ENCODE assay signal across 12 mouse cellular contexts in the genomic region with DNA sequence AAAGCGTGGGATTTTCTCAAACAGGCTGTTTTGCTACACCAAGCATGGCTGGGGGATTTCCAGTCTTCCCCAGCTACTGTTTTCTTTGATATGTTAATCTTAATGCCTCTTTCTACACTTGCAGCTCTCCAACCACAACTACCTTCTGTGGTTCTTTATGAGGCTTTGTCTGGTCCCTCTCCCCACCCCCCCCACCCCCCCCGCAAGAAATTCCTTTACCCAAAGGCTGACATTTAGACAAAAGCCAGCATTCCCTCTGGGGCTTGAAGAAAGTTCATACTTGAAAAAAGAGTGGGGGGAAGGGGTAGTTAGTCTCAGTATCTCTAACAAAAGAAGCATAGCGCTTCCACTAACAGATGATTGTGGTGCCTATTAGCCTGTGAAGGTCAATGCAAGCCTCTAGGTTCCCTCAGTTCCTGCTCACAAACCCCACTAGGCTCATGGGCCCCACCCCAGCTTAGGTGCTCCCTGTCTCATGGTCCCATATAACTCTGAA. TPM values are rescaled to one million over a fixed set of nuclear protein-coding genes. Genes with fewer than 3 reads are reported as not detected.
DNase-seq lines count a peak whose midpoint lies in the region; ATAC-seq lines count a peak whose summit lies in the region.
"Had no signal": no experiment of that assay in that cellular context is flagged by ENCODE, and none has a peak within 500 bp of the region (broad histone marks: within the 10 kb centered on the region; RNA-seq: fewer than 3 reads in every experiment).

No protein-coding gene starts in this region.

- H3K9me3 ChIP-seq in forebrain, embryonic 11.5 days (ENCODE audit: control insufficient read depth, low read length): no peaks in the 10 kb centered on the region
- no peaks in the 10 kb centered on the region for H3K9me3 ChIP-seq in forebrain, embryonic 15.5 days
- no peaks in the 10 kb centered on the region for H3K9me3 ChIP-seq in embryonic facial prominence, embryonic 14.5 days (ENCODE audit: control insufficient read depth, low read length)
- no peaks in the 10 kb centered on the region for H3K9me3 ChIP-seq in midbrain, embryonic 14.5 days (ENCODE audit: control insufficient read depth, low read length)
- H3K9me3 ChIP-seq: kidney, embryonic 15.5 days had no signal

- WGBS in forebrain, embryonic 11.5 days: 7% methylated on average over 3 of the region's 3 CpGs
- 8% methylated on average over 3 of the region's 3 CpGs for WGBS in forebrain, embryonic 15.5 days
- WGBS in embryonic facial prominence, embryonic 14.5 days: 23% methylated on average over 3 of the region's 3 CpGs
- 5% methylated on average over 3 of the region's 3 CpGs for WGBS in midbrain, embryonic 14.5 days

- ATAC-seq in forebrain, embryonic 11.5 days (replicated peaks; ENCODE audit: low FRiP score): peak; percentile 89
- no peak for ATAC-seq in forebrain, embryonic 15.5 days (replicated peaks)
- no peak for ATAC-seq in embryonic facial prominence, embryonic 14.5 days (ENCODE audit: low read depth)
- ATAC-seq in midbrain, embryonic 14.5 days (ENCODE audit: low FRiP score, low TSS enrichment): peak; percentile 40; the same call in 1 of the 2 replicates

- H3K27me3 ChIP-seq in forebrain, embryonic 11.5 days (ENCODE audit: control insufficient read depth, insufficient read depth, low read length): no peaks in the 10 kb centered on the region
- H3K27me3 ChIP-seq in forebrain, embryonic 15.5 days: no peaks in the 10 kb centered on the region
- H3K27me3 ChIP-seq in embryonic facial prominence, embryonic 14.5 days (replicated peaks; ENCODE audit: control insufficient read depth, insufficient read depth, low read length): no peaks in the 10 kb centered on the region
- H3K27me3 ChIP-seq in midbrain, embryonic 14.5 days (ENCODE audit: control insufficient read depth, insufficient read depth, low read length): no peaks in the 10 kb centered on the region
- H3K27me3 ChIP-seq: kidney, embryonic 15.5 days had no signal

- no peaks in the 10 kb centered on the region for H3K36me3 ChIP-seq in forebrain, embryonic 11.5 days (ENCODE audit: control insufficient read depth, insufficient read depth, low read length)
- H3K36me3 ChIP-seq in forebrain, embryonic 15.5 days: no peaks in the 10 kb centered on the region
- no peaks in the 10 kb centered on the region for H3K36me3 ChIP-seq in embryonic facial prominence, embryonic 14.5 days (ENCODE audit: control insufficient read depth, insufficient read depth, low read length)
- no peaks in the 10 kb centered on the region for H3K36me3 ChIP-seq in midbrain, embryonic 14.5 days (ENCODE audit: control insufficient read depth, insufficient read depth, low read length)
- H3K36me3 ChIP-seq: kidney, embryonic 15.5 days had no signal

- DNase-seq in forebrain, embryonic 11.5 days (ENCODE audit: low spot score): peak; percentile 60
- peak; percentile 90 for DNase-seq in R1 (ENCODE audit: low read depth, low spot score)
- peak; percentile 18 for DNase-seq in embryonic facial prominence, embryonic 14.5 days (ENCODE audit: low spot score)
- peak; percentile 49 for DNase-seq in midbrain, embryonic 14.5 days
- no peak for DNase-seq in left cerebral cortex, adult 8-10 months (ENCODE audit: low spot score in 2 of 2)
- DNase-seq in cerebellum, postnatal 36 days: no peak
- DNase-seq in adrenal gland, postnatal 10 days: no peak
- DNase-seq: heart, adult 11 months; heart, postnatal 36 days; liver had no signal

- H3K9ac ChIP-seq in forebrain, embryonic 11.5 days (ENCODE audit: low read length): no peak overlapping the region
- H3K9ac ChIP-seq in forebrain, embryonic 15.5 days (replicated peaks): no peak overlapping the region
- H3K9ac ChIP-seq in embryonic facial prominence, embryonic 14.5 days (ENCODE audit: low read depth, low read length): no peak overlapping the region
- H3K9ac ChIP-seq in midbrain, embryonic 14.5 days (replicated peaks; ENCODE audit: low read length): no peak overlapping the region
- H3K9ac ChIP-seq: kidney, embryonic 15.5 days had no signal

- no peaks in the 10 kb centered on the region for H3K4me1 ChIP-seq in forebrain, embryonic 11.5 days (replicated peaks; ENCODE audit: control insufficient read depth, insufficient read depth, low read length)
- H3K4me1 ChIP-seq in forebrain, embryonic 15.5 days: no peaks in the 10 kb centered on the region
- H3K4me1 ChIP-seq in embryonic facial prominence, embryonic 14.5 days (ENCODE audit: control insufficient read depth, insufficient read depth, low read length): no peaks in the 10 kb centered on the region
- no peaks in the 10 kb centered on the region for H3K4me1 ChIP-seq in midbrain, embryonic 14.5 days (ENCODE audit: control insufficient read depth, insufficient read depth, low read length)
- H3K4me1 ChIP-seq: kidney, embryonic 15.5 days had no signal

- H3K4me2 ChIP-seq in forebrain, embryonic 11.5 days (ENCODE audit: low read depth, low read length, severe bottlenecking): no peak overlapping the region
- H3K4me2 ChIP-seq in forebrain, embryonic 15.5 days (replicated peaks): no peak overlapping the region
- H3K4me2 ChIP-seq in embryonic facial prominence, embryonic 14.5 days (ENCODE audit: low read depth, low read length): no peak overlapping the region
- no peak overlapping the region for H3K4me2 ChIP-seq in midbrain, embryonic 14.5 days (ENCODE audit: low read length)
- H3K4me2 ChIP-seq: kidney, embryonic 15.5 days had no signal

- peak overlapping the region; percentile 50; the same call in 1 of the 2 replicates for H3K27ac ChIP-seq in forebrain, embryonic 11.5 days (ENCODE audit: low read depth, low read length)
- H3K27ac ChIP-seq in forebrain, embryonic 15.5 days (replicated peaks): no peak overlapping the region
- H3K27ac ChIP-seq in embryonic facial prominence, embryonic 14.5 days (replicated peaks; ENCODE audit: low read depth, low read length): no peak overlapping the region
- H3K27ac ChIP-seq in midbrain, embryonic 14.5 days (replicated peaks; ENCODE audit: low read depth, low read length): no peak overlapping the region
- H3K27ac ChIP-seq: kidney, embryonic 15.5 days had no signal

- no peak overlapping the region for H3K4me3 ChIP-seq in forebrain, embryonic 11.5 days (ENCODE audit: low read depth, low read length)
- no peak overlapping the region for H3K4me3 ChIP-seq in forebrain, embryonic 15.5 days
- H3K4me3 ChIP-seq in embryonic facial prominence, embryonic 14.5 days (ENCODE audit: low read depth, low read length): no peak overlapping the region
- H3K4me3 ChIP-seq in midbrain, embryonic 14.5 days (replicated peaks; ENCODE audit: low read depth, low read length): no peak overlapping the region
- H3K4me3 ChIP-seq: kidney, embryonic 15.5 days had no signal

RNA-seq across cellular contexts. Expression of gene Fundc1, which starts 50.9 kb away (rescaled TPM):
- 47.4 and 49.7 TPM in 2 replicates for polyA plus RNA-seq in forebrain, embryonic 11.5 days (2014; fragmentation: Nextera tagmentation; extraction: Ambion mirVana)
- 63.7 and 65.0 TPM in 2 replicates for polyA plus RNA-seq in forebrain, embryonic 15.5 days (2015; fragmentation: Nextera tagmentation; extraction: Ambion mirVana)
- polyA plus RNA-seq in embryonic facial prominence, embryonic 14.5 days (2014; fragmentation: Nextera tagmentation; extraction: Ambion mirVana): 58.6 and 65.2 TPM in 2 replicates
- polyA plus RNA-seq in midbrain, embryonic 14.5 days (2014; fragmentation: Nextera tagmentation; extraction: Ambion mirVana): 68.7 and 80.4 TPM in 2 replicates
- 10 to 100 TPM; 42.4 to 57.0 (median 48.7) TPM for total RNA-seq in left cerebral cortex, adult 8-10 months (2022)
- 10 to 100 TPM; 32.5 to 39.5 TPM for total RNA-seq in adrenal gland, postnatal 10 days (2021)

Comparison
In these comparisons a context has a peak if more than half of its experiments do, and no peak if none do; other contexts are left out.
1. ATAC-seq: peak in forebrain, embryonic 11.5 days (single experiment) and midbrain, embryonic 14.5 days (single experiment); none in forebrain, embryonic 15.5 days (single experiment) and embryonic facial prominence, embryonic 14.5 days (single experiment).
2. DNase-seq: peak in forebrain, embryonic 11.5 days (single experiment), R1 (single experiment), embryonic facial prominence, embryonic 14.5 days (single experiment) and midbrain, embryonic 14.5 days (single experiment); none in left cerebral cortex, adult 8-10 months (0 of 2), cerebellum, postnatal 36 days (0 of 2) and adrenal gland, postnatal 10 days (single experiment).